Mouse (Mus musculus) inflammation-experienced regulatory T-cells, adult 6 months (primary cell): ENCODE measurements around the gene Dr1. TPM values are rescaled to one million over a fixed set of nuclear protein-coding genes. Genes with fewer than 3 reads are reported as not detected.

Experiments used
- polyA plus RNA-seq, 3 experiments: library from polyadenylated mRNA; unstranded; fragments of 100-300 nt; shearing (Covaris generic); gene quantifications; one replicate each; pipeline ENCODE4 v1.2.1; 2017

Dr1 gene
- polyA plus RNA-seq, 3 experiments from 2014 or later, result 29.5 to 41.9 (median 33.2) TPM

Other genes starting within 250 kb of the Dr1 start
- 10 to 100 TPM; 43.0 to 54.6 (median 53.2) TPM for gene Mtf2, start 203.2 kb upstream of the Dr1 start, polyA plus RNA-seq
- gene Tmed5, start 136.3 kb upstream of the Dr1 start, polyA plus RNA-seq, result 100 to 1,000 TPM in 2 of 3 experiments, 10 to 100 TPM in 1; 98.0 to 130 (median 103) TPM
- gene Ccdc18, start 136.0 kb upstream of the Dr1 start, polyA plus RNA-seq, result 1 to 10 TPM; 2.1 to 9.0 (median 2.2) TPM
- gene Pigg, start 43.7 kb downstream of the Dr1 start, polyA plus RNA-seq, result 1 to 10 TPM; 2.6 to 5.0 (median 4.6) TPM
- gene Gm42517, start 99.0 kb downstream of the Dr1 start, polyA plus RNA-seq, result not detected
- gene Pde6b, start 119.5 kb downstream of the Dr1 start, polyA plus RNA-seq, result 1 to 10 TPM; 1.2 to 1.4 (median 1.3) TPM
- gene Atp5k, start 165.6 kb downstream of the Dr1 start, polyA plus RNA-seq, result 100 to 1,000 TPM; 180 to 317 (median 253) TPM
- not detected for gene Mfsd7a, start 180.0 kb downstream of the Dr1 start, polyA plus RNA-seq
- 1 to 10 TPM; 3.5 to 5.8 (median 4.9) TPM for gene Pcgf3, start 192.3 kb downstream of the Dr1 start, polyA plus RNA-seq